Mouse (Mus musculus): ENCODE data around the gene Ago1.

Gene Ago1

GRCm38 (mm10) chr4:126412526-126412925 is 55.9 kb downstream of the Ago1 start:
- peak; percentile 16 for DNase-seq (ENCODE audit: low read depth)
